Mouse (Mus musculus) gastrocnemius, postnatal 4 days (tissue): ENCODE results near the gene Itga3. TPM values are rescaled to one million over a fixed set of nuclear protein-coding genes. Genes with fewer than 3 reads are reported as not detected.

Experiments
- DNase-seq, 2 experiments: peaks; one replicate each; pipeline ENCODE4 v3.0.0; 2021 to 2022; ENCODE audit warnings: low spot score in 2 of 2, mixed read lengths in 2 of 2
- total RNA-seq, 2 experiments: library from RNA; stranded (reverse); gene quantifications; 2 replicates each; pipeline ENCODE4 v1.2.3; 2021

Itga3 gene
- total RNA-seq, 2 experiments from 2014 or later: 4.8 to 5.5 TPM

- peak; percentile 72 to 86 for DNase-seq
These were observed 69.9 kb downstream of the Itga3 start for GRCm38 (mm10) chr11:95006525-95007219.

GRCm38 (mm10) chr11:95006038-95006437, 70.6 kb downstream of the Itga3 start:
- no peak for DNase-seq

- no peak for DNase-seq
These were observed 71.7 kb downstream of the Itga3 start for GRCm38 (mm10) chr11:95004937-95005198.

- no peak for DNase-seq
These were observed 72.3 kb downstream of the Itga3 start for GRCm38 (mm10) chr11:95004136-95004936.

GRCm38 (mm10) chr11:95002705-95003104, 73.9 kb downstream of the Itga3 start:
- DNase-seq: no peak

GRCm38 (mm10) chr11:95001584-95002347, 74.8 kb downstream of the Itga3 start:
- DNase-seq: no peak

GRCm38 (mm10) chr11:95001058-95001457, 75.5 kb downstream of the Itga3 start:
- DNase-seq: peak in 1 of 2 experiments; percentile 67

- no peak for DNase-seq
These were observed 76.1 kb downstream of the Itga3 start for GRCm38 (mm10) chr11:95000548-95000947.

GRCm38 (mm10) chr11:95000128-95000527, 76.5 kb downstream of the Itga3 start:
- no peak for DNase-seq

GRCm38 (mm10) chr11:94998041-94998531, 78.5 kb downstream of the Itga3 start:
- no peak for DNase-seq

- no peak for DNase-seq
These were observed 79.0 kb downstream of the Itga3 start for GRCm38 (mm10) chr11:94997596-94997995.

- DNase-seq: no peak
These were observed 79.6 kb downstream of the Itga3 start for GRCm38 (mm10) chr11:94996984-94997383.

- no peak for DNase-seq
These were observed 80.5 kb downstream of the Itga3 start for GRCm38 (mm10) chr11:94996101-94996500.

GRCm38 (mm10) chr11:94994947-94995772, 81.4 kb downstream of the Itga3 start:
- DNase-seq: no peak

Other genes with a start within 250 kb of the Itga3 start
- 1,000 to 10,000 TPM; 5,652 to 6,690 TPM for gene Col1a1, start 140.6 kb downstream of the Itga3 start, total RNA-seq
- not detected for gene Hils1, start 109.2 kb downstream of the Itga3 start, total RNA-seq
- gene Sgca, start 100.5 kb downstream of the Itga3 start, total RNA-seq: 100 to 1,000 TPM; 169 to 222 TPM
- 10 to 100 TPM; 64.9 to 69.2 TPM for gene Ppp1r9b, start 85.8 kb downstream of the Itga3 start, total RNA-seq
- 10 to 100 TPM; 10.8 to 11.4 TPM for gene Samd14, start 66.9 kb downstream of the Itga3 start, total RNA-seq
- 100 to 1,000 TPM; 254 to 274 TPM for gene Pdk2, start 35.4 kb downstream of the Itga3 start, total RNA-seq
- gene Dlx3, start 43.3 kb upstream of the Itga3 start, total RNA-seq: under 1 TPM; 0.34 to 0.60 TPM
- not detected for gene Dlx4, start 69.5 kb upstream of the Itga3 start, total RNA-seq
- gene Tac4, start 184.7 kb upstream of the Itga3 start, total RNA-seq: not detected
- 10 to 100 TPM; 44.2 to 44.4 TPM for gene Kat7, start 233.4 kb upstream of the Itga3 start, total RNA-seq